Mouse (Mus musculus) 3T3-L1 (cell line): ENCODE results near the gene Slc23a3.

Source experiments
- DNase-seq: peaks from one replicate; pipeline ENCODE4 v3.0.0-alpha.2; 2015; ENCODE audit warnings: low read depth, low spot score

Gene Slc23a3

DNA sequence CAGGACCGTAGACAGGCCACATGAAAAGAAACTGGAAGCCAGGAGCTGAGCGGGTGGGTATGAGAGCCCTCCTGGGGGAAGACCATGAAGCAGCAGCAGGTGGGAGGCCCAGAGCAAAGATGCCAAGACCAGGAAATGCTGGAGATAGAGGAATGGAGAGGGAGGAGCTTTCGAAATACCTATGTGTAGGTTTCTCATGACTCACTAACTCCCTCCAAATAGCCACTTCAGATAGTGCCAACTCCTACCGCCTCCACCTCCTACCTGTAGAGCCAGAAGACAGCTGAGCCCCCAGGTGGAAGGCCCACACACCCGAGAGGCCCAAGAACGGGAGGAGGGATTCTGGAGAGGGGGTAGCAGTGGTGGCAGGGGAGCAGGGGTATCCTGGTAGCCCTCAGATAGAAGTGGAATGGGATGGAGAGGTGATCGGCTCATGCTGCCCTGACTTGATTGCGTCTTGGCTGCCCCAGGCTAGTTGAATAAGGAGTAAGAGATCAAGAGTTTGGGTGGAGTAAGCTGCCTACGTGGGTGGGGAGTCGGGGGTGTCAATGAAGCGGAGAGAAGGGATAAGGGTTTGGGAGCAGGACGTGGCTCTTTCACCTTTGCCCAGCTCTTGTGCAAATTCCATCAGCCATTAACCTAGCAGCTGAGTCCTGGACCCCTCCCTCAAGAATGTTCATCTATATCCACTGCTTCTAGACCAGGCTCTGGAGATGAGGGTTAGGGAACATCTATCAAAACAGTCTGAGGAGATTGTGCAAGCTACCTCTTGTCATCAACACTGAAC, at the start of gene Slc23a3:
Slc23a3 (minus strand) TSS at position 470 of the 787 bp plus-strand sequence.
- DNase-seq, result no peak

DNA sequence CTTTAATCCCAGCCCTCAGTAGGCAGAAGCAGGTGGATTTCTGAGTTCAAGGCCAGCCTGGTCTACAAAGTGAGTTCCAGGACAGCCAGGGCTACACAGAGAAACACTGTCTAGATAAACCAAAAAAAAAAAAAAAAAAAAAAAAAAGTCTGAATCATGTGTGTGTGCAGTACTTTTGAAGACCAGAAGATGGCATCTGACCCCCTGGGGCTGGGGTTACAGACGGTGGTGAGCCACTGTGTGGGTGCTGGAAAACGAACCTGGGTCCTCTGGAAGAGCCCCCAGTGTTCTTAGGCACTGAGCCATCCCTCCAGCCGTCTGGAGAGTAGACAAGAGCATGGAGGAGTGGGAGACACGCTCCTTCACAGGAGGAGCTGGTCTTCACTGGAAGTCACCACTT, 48.5 kb upstream of the Slc23a3 start:
- DNase-seq, result no peak

DNA sequence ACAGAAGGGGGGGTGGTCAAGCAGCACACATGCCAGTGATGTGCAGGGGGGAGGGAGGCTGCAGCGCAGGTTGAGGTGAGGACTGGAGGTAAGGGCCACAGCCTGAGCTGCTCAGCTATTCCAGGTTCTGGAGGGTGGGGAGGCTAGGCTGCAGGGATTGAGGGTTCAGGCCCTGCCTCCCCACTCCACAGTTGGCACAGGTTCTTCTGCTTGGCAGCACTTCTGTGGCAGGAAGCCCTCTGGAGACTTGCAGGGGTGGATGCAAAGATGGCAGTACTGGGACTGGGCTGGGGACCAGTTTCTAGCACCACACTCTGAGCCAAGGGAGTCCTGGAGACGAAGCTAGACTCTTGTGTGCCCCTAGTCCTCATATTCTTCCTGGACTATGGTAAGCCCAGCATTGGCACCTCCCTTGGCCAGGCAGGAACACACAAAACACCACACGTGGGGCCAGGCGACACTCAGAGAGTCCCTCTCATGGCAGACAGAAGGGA, 47.7 kb upstream of the Slc23a3 start:
- no peak for DNase-seq

DNA sequence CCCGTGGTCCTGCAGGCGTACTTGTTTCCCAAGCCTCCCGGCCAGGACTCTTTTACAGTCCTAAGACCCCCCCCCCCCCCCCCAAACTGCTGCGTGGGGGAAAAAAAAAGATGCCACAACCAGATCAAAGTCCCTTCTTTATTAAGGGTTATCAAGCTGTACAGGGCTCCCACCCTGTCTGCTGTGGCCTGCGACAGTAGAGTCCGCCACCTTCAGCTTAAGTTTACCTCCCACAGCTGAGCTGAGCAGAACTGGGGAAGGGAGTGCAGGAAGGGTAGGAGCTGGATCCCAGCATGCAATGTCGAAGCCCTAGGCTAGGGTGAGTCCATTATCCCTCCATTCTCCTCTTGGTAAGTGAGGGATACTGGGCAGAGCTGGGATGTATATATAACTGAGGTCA, 47.1 kb upstream of the Slc23a3 start:
- DNase-seq, result no peak

DNA sequence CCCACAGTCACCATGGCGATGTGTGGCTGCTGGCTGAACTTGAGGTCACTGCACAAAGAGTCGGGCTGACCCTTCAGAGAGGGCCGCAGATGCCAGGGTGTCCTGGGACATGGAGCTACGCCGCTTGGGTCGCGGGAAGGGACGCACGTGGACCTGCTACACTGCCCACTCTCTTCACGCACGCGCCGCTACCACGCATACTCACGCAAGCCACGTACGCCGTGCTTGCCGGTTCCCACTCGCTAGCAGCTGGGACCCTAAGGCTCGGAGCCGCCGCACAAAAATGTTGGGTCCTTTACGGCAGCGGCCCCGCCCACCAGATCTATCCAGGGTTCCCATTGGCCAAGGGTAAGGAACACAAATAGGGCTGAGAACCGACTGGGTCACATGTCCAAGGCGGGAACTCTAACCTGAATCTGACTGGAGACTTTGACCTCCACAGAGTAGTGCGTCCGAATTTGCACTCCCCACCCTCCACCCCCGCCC, 46.5 kb upstream of the Slc23a3 start, which contains the start of gene Abcb6:
Abcb6 (minus strand) TSS at position 288 of the 486 bp plus-strand sequence.
- DNase-seq, result peak; percentile 91

DNA sequence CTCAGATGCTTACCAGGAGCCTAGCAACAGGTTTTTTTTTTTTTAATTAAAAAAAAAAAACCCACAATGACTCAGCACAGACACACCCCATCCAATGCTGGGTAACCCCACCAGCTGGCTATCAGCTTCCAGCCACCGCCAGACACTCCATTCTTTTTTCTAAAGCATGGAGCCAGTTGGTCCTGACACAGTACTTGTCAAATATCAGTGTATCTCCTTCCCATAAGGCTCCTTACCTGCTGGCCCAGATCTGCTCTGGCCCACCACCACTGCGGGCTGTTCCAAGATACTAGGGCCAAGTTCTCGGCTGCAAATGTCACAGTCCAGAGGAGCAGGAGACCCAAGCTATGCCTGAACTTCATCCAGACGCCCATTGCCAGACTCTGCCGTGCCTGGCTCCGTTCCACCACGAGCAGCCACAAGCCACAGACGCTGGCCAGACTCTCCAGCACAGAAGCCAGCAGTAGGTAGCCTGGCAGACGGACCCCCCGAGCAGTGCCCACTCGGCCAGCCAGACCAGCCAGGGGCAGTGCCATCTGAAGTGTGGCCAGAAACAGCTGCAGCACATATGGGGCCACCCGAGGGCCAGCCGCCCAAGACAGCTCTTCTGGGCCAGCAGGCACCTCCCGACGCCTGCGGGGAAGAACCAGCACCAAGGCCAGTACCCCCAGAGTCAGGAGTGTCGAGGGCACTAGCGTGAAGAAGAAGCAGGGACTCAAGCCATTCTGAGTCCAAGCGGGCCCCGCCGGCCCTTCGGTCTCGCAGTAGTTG, 45.8 kb upstream of the Slc23a3 start:
- peak; percentile 73 for DNase-seq

DNA sequence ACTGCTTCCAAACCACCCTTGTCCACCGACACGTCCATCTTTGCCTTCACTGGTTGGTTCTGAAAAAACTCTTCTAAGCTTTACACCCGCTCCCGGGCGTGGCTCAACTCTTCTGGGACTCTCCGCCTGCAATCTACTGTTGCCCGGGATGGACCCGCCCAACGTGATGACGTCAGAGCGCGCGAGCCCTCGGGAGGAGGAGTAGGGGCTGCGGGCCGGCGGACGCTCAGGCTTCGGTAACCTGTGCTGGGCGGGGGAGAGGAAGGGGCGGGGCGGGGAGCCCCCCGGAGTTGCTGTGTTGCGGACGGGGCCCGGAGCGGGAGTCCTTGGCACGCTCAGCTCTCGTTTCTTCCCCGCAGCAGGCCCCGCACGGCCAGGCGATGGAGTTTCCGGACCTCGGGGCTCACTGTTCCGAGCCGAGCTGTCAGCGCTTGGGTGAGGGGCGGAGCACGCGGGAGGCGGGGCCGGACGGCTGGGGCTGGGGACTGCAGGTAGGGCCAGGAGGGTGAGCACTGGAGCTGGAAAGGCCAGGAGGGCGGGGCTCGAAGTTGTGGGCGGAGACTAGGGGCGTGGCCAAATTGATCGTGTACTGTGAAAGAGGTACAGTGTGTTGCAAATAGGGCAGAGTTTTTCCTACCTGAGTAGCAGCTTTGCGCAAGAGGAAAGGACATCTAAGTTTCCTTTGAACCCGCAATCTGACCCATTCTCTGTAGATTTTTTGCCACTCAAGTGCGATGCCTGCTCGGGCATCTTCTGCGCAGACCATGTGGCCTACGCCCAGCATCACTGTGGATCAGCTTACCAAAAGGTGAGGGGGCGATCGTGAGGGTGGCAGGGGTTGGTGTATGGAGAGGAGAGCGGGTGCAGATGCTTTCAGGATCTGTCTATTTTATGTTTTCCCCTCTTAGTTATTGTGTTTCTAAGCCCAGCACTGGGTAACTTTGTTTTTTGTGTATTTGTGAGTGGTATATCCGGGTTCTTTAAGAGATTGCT, 35.1 kb upstream of the Slc23a3 start, which contains the start of gene Zfand2b:
Zfand2b (plus strand) TSS at position 175 of the 993 bp plus-strand sequence.
- DNase-seq, result peak; percentile 96

DNA sequence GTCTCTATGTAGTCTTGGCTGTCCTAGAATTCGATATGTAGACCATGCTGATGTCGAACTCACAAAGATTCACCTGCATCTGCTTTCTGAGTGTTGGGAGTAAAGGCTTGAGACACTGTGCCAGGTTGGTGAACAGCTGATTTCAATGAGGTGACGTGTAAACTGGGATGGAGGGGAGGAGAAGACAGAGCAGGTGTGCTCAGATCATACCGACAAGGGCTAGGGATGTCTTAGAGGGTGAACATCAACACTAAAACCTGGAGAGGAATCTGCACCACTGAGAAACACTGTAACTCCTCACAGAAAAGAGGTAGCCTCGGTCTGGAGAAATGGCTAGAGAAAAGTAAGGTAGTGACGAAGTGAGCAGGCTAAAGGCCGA, 34.4 kb upstream of the Slc23a3 start:
- DNase-seq, result no peak

DNA sequence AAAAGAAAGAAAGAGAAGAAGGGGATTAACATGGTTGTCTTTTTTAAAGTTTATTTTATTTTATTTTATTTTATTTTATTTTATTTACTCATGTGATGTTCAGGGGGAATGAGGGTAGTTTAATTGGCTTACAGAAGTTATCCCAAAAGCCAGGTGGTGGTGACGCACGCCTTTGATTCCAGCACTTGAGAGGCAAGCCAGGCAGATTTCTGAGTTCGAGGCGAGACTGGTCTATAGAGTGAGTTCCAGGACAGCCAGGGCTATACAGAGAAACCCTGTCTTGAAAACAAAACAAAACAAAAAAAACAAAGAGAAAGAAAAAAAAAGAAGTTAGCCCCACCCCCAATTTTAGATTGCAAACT, 26.5 kb upstream of the Slc23a3 start:
- DNase-seq, result no peak

DNA sequence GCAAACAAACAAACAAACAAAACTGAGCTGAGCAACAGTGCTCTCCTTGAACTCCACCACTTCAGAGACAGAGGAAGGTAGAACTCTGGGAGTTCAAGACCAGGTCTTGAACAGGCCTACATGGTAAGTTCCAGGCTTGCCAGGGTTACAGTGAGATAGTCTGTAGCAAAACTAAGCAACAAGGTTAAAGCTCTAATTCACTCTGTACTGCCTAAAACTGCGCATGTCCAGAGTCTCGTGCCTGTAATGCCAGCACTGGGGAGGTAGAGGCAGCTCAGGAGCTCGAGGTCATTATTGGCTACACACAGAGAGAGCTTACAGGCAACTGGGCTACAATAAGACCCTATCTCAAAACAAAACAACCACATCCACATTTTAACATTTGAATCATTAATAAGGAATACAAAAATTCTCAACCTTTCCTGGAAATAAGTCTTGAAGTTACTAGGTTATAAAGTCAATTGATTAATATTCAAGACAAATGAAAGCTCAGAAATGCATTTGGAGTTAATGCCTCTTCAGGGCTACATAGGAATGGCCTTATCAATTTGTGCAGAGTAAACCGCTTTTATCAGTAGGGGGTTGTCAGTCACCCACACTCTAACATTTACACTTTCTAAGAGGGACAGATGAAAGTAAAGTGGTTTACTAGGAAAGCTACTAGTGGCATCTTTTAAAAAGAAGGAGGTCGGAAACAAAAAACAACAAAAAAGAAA, 26.0 kb upstream of the Slc23a3 start:
- DNase-seq, result no peak

DNA sequence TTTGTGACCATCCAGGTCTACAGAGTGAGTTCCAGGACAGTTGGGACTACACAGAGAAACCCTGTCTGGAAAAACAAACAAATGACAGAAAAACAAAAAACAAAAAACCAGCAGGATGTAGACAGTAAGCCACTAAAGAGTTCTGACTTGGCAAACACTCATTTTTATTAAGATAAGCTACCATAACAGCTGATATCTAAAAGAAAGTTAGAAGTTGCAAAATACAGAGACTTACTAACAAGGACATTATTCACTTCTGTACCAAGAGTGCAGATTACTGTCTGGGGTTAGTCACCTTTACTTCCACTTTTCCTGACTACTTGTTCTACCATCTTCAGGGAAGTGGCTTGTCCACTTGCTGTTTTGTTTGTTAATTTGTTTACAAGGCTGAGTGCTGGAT, 25.3 kb upstream of the Slc23a3 start:
- no peak for DNase-seq

DNA sequence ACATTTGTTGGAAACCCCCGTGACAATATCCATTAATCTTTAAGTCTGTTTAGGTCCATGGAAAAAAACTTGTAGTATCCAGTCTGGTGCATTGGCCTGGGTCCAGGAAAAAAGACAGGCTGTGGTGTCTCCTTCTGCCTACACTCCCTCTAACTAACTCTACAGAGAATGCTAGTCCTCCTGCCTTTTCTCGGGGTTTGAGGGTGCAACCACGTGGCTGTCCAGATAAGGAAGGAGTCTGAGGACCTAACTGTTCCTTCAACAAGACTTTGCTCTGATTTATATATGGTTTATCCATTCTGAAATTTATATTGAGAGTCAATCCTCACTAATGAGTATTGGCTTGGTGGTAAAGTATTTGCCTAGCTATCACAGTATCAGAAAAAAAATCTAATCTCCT, 22.1 kb upstream of the Slc23a3 start:
- DNase-seq, result no peak

DNA sequence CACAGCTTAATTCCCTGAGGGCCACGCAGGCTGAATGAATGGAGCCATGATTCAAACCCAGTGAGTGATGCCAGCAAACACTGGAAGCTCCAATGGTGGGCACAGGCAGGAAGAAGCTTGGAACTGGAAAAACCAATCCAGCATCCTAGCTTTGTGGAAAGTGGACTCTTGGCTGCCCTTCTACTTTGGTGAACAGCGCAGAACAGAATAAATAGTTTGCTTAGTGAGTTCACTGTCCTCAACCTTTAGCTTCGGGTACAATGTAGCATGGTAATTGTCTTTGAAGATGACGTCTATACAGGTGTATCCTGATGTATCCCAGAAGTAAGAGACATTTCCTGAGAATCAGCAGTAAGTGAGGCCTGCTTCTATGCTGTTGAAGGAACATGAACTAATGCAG, 15.0 kb upstream of the Slc23a3 start:
- no peak for DNase-seq

DNA sequence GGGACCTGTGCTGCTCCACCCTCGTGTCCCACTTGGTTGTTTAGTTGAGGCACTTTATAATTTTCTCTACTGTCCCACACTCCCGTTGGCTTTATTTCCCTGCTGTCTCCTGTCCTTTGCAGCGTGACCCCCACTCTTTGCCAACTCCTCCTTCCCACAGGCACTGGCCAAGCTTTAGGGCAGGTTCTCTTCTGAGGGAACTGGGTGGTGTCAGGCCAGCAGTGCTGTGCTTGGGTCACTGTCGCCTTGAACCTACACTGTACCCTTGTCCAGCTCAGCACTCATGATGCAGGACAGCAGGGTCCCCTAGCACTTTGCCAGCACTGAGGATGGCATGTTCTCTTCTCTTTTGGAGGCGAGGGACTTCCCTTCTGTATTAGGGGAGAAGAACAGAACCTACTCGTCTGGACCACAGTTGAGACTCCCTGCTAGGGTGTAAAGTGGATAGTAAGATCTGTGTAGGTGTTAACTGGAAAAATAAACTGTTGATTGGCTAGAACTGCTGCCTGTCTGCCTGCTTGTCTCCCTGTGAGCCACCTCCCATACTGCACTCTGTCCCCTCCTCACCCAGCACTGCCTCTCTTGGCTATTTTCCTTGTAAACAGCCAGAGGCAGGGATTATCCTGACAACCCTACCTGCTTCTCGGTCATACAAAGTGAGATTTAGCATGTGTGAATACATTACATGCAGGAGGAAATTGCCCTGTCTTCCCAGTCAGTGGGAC, 13.9 kb upstream of the Slc23a3 start:
- no peak for DNase-seq

DNA sequence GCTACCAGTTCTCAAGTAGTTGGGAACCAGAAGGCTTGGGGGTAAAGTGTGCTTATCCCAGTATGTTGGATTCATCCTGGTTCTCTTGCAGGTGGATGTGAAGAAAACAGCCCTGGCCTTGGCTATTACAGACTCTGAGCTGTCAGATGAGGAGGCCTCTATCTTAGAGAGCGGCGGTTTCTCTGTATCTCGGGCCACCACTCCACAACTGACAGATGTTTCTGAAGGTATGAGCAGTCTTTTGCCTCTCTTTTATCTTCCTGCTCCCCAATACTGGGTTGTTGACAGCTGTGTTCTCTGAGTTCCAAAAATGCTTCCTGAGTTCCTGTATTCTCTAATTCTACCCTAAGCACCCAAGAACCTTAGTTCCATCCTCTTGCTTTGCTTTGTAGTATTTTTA, 11.9 kb upstream of the Slc23a3 start:
- no peak for DNase-seq

DNA sequence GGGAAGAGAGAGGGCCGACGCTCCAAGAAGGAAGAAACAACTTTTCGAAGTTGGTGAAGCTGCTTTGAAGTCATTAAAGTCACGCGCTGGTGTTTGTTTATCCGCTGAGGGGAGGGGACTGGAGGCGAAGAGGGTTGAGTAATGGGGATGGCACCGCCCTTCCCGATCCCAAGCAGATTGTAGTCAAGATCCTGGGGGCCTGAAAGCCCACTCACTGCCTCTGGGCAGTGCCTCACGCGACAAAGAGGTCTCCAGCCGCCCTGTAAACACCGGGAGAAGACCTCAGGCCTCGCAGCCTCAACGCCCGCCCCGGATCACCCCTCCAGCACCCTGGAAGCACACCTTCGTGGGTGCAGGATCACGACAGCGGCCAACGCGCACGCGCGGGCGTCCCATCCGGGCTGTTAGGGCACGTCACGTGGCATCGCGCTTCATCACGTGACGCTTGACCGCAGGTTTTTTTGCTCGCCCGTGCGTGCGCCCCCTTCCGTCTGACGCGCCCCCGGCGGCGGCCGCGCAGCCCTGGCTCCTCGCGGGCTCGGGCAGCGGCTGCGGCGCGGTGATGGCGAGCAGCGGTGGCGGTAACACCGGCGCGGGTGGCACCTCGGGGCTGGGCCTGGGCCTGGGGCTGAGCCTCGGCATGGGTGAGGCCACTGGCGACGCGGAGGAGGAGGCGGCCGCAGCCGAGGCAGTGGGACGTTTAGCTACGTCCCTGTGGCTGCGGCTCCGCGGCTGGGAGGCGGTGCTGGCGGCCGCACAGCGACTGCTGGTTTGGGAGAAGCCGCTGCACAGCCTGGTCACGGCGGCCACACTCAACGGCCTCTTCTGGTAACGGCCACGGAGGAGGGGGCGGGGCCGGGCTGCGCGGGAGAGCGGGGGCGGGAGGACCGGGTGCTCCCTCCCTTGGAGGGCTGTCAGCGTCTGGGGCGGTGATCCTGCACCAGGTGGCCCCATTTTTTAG, 8.9 kb upstream of the Slc23a3 start, which contains the start of the genes Cnppd1 and Retreg2:
Cnppd1 (minus strand) TSS at position 411 of the 961 bp plus-strand sequence.
Retreg2 (plus strand) TSS at position 478 of the 961 bp plus-strand sequence.
- DNase-seq, result peak; percentile 95

DNA sequence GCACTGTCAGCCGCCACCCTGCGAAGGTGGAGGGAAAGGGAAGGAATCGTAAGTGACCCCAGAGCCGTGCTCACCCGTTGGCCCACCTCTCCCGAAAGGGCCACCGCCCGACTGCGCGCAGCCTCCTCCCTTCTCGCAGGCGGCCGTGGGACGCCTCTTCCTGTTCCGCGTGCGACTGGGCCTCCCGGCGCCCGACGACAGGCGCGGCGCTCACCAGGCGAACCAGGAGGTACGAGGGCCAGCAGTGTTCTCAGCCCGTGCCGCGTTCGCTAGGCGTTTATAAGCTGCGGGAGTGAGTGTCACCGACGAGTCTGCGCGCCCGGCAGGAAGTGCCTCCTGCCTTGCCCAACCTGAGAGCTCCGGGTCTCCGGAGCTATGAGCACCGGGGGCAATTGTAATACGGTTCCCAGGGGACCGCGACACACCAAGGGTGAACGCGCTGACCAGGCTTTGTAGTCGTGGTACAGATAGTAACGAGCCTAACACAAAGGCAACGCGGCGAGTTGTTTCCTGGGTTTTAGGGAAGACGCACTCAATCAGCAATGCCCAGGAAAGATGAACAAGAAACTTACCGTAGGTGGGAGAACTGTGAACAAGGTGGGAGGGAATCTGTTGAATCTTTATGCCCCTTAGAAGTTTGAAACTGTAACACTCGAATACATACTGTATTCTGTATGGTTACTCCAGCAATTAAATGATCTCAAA, 7.9 kb upstream of the Slc23a3 start:
- DNase-seq, result peak; percentile 65

DNA sequence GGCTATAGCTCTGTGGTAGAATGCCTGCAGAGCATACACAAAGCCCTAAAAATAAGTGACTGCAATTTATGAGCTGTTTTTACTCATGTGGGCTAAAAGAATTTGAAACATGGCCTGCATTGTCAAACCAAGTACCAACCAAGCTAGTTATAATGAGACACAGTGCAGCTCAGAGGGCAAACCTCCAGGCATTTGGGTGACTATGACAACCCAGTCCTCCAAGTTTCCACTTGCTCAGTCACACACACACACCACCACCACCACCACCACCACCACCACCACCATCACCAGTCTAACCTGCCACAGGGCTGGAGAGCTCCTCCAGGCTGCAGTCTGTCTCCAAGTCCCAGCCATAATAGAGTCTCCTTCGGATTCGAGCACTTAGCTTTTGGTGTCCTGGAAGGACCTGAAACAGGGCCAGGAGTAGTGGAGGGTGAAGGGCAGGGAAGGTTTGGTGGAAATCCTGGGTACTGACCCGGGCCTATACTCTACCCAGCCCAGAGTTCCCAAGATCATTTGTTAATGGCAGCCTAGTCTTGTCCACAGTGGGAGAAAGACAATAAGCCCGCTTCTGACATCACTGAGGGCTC, 7.0 kb upstream of the Slc23a3 start:
- DNase-seq, result peak; percentile 48
